Mouse (Mus musculus) ES-Bruce4 (cell line): Measurements from ENCODE around the gene E130311K13Rik.

ENCODE experiments used
- CTCF ChIP-seq: IDR thresholded peaks from one replicate; pipeline ENCODE4 v1.8.1; 2011; ENCODE audit warnings: low read depth, low read length
- EP300 ChIP-seq: IDR thresholded peaks from 2 replicates; pipeline ENCODE4 v1.6.1; 2011; ENCODE audit warnings: low read depth, low read length; ENCODE audit not compliant: insufficient read depth
- POLR2A ChIP-seq: IDR thresholded peaks from one replicate; pipeline ENCODE4 v1.8.1; 2011; ENCODE audit warnings: low read length; ENCODE audit not compliant: insufficient read depth

GRCm38 (mm10) chr3:63898581-63899308 lies 30.5 kb downstream of the E130311K13Rik start:
- TF ChIP-seq POLR2A: no peak
- no peak for TF ChIP-seq CTCF
- TF ChIP-seq EP300: no peak
